Mouse (Mus musculus): ENCODE measurements around the gene Pnma5. TPM values are rescaled to one million over a fixed set of nuclear protein-coding genes. Genes with fewer than 3 reads are reported as not detected.

The Pnma5 gene
- total and polyA plus RNA-seq, 3 experiments = 0.24 to 0.32 TPM; not detected in 1

DNA sequence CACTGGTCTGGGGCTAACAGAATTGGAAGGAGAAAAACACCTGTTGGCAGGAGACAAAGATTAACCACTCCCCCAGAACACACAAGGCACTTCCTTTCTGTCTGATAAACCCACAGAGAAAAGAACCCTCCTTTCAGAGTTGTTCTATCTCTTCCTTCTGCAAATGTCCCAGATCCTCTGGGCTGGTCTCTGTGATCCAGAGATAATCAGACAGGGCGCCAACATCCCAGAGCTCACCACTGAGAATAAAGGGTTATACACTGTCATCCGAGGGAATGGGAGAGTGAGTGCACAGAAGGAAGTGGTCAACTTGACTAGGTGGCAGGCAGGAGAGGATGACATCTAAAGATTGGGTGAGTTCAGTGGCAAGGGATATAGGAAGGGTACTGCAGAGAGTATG is 51.3 kb downstream of the Pnma5 start:
- no peak for DNase-seq

Small RNA genes lying within 50 kb of the gene (microRNA-seq; reads per million reads assigned to microRNA genes)
- 0 reads per million in 2 experiments for gene Mir2137

Other genes starting within 250 kb of the Pnma5 start
- gene Gabrq, start 211.9 kb downstream of the Pnma5 start, total RNA-seq (2021) = under 1 TPM in 1 of 2 experiments, not detected in 1; 0.35 TPM
- 0.13 and 0.15 TPM in 2 replicates for gene Gabrq, start 211.9 kb downstream of the Pnma5 start, polyA plus RNA-seq (2012; rRNA removed)
- gene Cetn2, start 118.7 kb downstream of the Pnma5 start, total RNA-seq (2021) = 10 to 100 TPM; 44.1 to 53.6 TPM
- 1.6 and 2.1 TPM in 2 replicates for gene Cetn2, start 118.7 kb downstream of the Pnma5 start, polyA plus RNA-seq (2012; rRNA removed)
- 10 to 100 TPM; 35.5 to 69.9 TPM for gene Nsdhl, start 118.5 kb downstream of the Pnma5 start, total RNA-seq (2021)
- 10.7 and 18.0 TPM in 2 replicates for gene Nsdhl, start 118.5 kb downstream of the Pnma5 start, polyA plus RNA-seq (2012; rRNA removed)
- 1 to 10 TPM; 2.4 to 3.6 TPM for gene Zfp185, start 49.8 kb downstream of the Pnma5 start, total RNA-seq (2021)
- gene Zfp185, start 49.8 kb downstream of the Pnma5 start, polyA plus RNA-seq (2012; rRNA removed) = 2.4 and 2.5 TPM in 2 replicates
- under 1 TPM; 0.14 to 0.41 TPM for gene Pnma3, start 27.7 kb upstream of the Pnma5 start, total RNA-seq (2021)
- gene Pnma3, start 27.7 kb upstream of the Pnma5 start, polyA plus RNA-seq (2012; rRNA removed) = 0.17 and 0.19 TPM in 2 replicates
- 1 to 10 TPM in 1 of 2 experiments, not detected in 1; 2.0 TPM for gene Xlr4a, start 45.4 kb upstream of the Pnma5 start, total RNA-seq (2021)
- not detected in 2 replicates for gene Xlr4a, start 45.4 kb upstream of the Pnma5 start, polyA plus RNA-seq (2012; rRNA removed)
- 1 to 10 TPM in 1 of 2 experiments, not detected in 1; 3.5 TPM for gene Xlr3a, start 60.0 kb upstream of the Pnma5 start, total RNA-seq (2021)
- gene Xlr3a, start 60.0 kb upstream of the Pnma5 start, polyA plus RNA-seq (2012; rRNA removed) = 0.92 TPM in 1 of 2 replicates, not detected in the other
- not detected for gene Gm14685, start 79.9 kb upstream of the Pnma5 start, total RNA-seq (2021)
- not detected in 2 replicates for gene Gm14685, start 79.9 kb upstream of the Pnma5 start, polyA plus RNA-seq (2012; rRNA removed)
- gene Xlr5b, start 111.7 kb upstream of the Pnma5 start, total RNA-seq (2021) = not detected
- not detected in 2 replicates for gene Xlr5b, start 111.7 kb upstream of the Pnma5 start, polyA plus RNA-seq (2012; rRNA removed)
- under 1 TPM; 0.12 to 0.31 TPM for gene DXBay18, start 112.3 kb upstream of the Pnma5 start, total RNA-seq (2021)
- gene DXBay18, start 112.3 kb upstream of the Pnma5 start, polyA plus RNA-seq (2012; rRNA removed) = not detected in 2 replicates
- not detected for gene Spin2d, start 139.9 kb upstream of the Pnma5 start, total RNA-seq (2021)
- gene Spin2d, start 139.9 kb upstream of the Pnma5 start, polyA plus RNA-seq (2012; rRNA removed) = not detected in 2 replicates
- gene Xlr3b, start 155.1 kb upstream of the Pnma5 start, total RNA-seq (2021) = 10 to 100 TPM in 1 of 2 experiments, 1 to 10 TPM in 1; 1.8 to 10.8 TPM
- gene Xlr3b, start 155.1 kb upstream of the Pnma5 start, polyA plus RNA-seq (2012; rRNA removed) = 0.17 and 0.19 TPM in 2 replicates
- 1 to 10 TPM in 1 of 2 experiments, under 1 TPM in 1; 0.61 to 1.1 TPM for gene Xlr4b, start 177.2 kb upstream of the Pnma5 start, total RNA-seq (2021)
- 0.06 TPM in 1 of 2 replicates, not detected in the other for gene Xlr4b, start 177.2 kb upstream of the Pnma5 start, polyA plus RNA-seq (2012; rRNA removed)
- gene F8a, start 191.2 kb upstream of the Pnma5 start, total RNA-seq (2021) = 10 to 100 TPM in 1 of 2 experiments, 1 to 10 TPM in 1; 8.0 to 11.8 TPM
- gene F8a, start 191.2 kb upstream of the Pnma5 start, polyA plus RNA-seq (2012; rRNA removed) = 50.8 and 53.5 TPM in 2 replicates
- 1 to 10 TPM in 1 of 2 experiments, not detected in 1; 1.7 TPM for gene Xlr4c, start 206.0 kb upstream of the Pnma5 start, total RNA-seq (2021)
- not detected in 2 replicates for gene Xlr4c, start 206.0 kb upstream of the Pnma5 start, polyA plus RNA-seq (2012; rRNA removed)
- under 1 TPM in 1 of 2 experiments, not detected in 1; 0.32 TPM for gene Xlr3c, start 228.3 kb upstream of the Pnma5 start, total RNA-seq (2021)
- not detected in 2 replicates for gene Xlr3c, start 228.3 kb upstream of the Pnma5 start, polyA plus RNA-seq (2012; rRNA removed)